Mouse (Mus musculus): ENCODE results near the gene Zfp235. TPM values are rescaled to one million over a fixed set of nuclear protein-coding genes. Genes with fewer than 3 reads are reported as not detected.

The Zfp235 gene
- total RNA-seq, 2 experiments from 2014 or later, result 4.6 to 6.0 TPM

DNA sequence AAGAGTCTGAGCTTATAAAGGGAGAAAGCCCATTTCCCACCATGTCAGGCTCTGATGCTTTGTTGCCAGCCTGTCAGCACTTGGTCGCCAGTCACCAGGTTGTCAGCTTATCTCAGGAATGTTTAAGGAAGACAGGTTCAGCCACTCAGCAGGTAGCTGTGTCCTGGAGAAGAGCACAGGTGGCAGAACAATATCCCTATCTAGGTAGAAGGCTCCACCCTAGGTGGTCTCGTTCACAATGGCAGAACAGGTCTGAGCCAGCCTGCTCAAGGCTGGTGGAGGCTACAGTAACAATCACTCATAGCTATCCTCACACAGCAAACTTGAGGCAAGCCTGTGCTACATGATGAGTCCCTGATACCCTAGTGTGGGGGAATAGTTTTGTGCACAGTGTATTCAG lies 57.4 kb downstream of the Zfp235 start:
- no peak for DNase-seq
- intact Hi-C loops (cut with DNase I), result no loop called here

Other genes with a start within 250 kb of the Zfp235 start
- gene Vmn1r178, start 242.2 kb upstream of the Zfp235 start, total RNA-seq (2021), result not detected
- not detected for gene Vmn1r179, start 207.2 kb upstream of the Zfp235 start, total RNA-seq (2021)
- not detected for gene Vmn1r180, start 183.5 kb upstream of the Zfp235 start, total RNA-seq (2021)
- gene Vmn1r181, start 159.6 kb upstream of the Zfp235 start, total RNA-seq (2021), result not detected
- gene V1rd19, start 132.5 kb upstream of the Zfp235 start, total RNA-seq (2021), result not detected
- not detected for gene Vmn1r183, start 80.9 kb upstream of the Zfp235 start, total RNA-seq (2021)
- 10 to 100 TPM in 1 of 2 experiments, 1 to 10 TPM in 1; 9.5 to 10.3 TPM for gene Zfp180, start 52.2 kb upstream of the Zfp235 start, total RNA-seq (2021)
- gene Zfp112, start 21.9 kb upstream of the Zfp235 start, total RNA-seq (2021), result 1 to 10 TPM; 3.1 to 3.8 TPM
- under 1 TPM; 0.12 to 0.19 TPM for gene Zfp114, start 40.9 kb downstream of the Zfp235 start, total RNA-seq (2021)
- gene Zfp111, start 77.3 kb downstream of the Zfp235 start, total RNA-seq (2021), result 1 to 10 TPM; 4.7 to 9.8 TPM
- 1 to 10 TPM; 1.3 to 2.1 TPM for gene Zfp109, start 103.4 kb downstream of the Zfp235 start, total RNA-seq (2021)
- 1 to 10 TPM; 1.4 to 1.7 TPM for gene Zfp108, start 120.6 kb downstream of the Zfp235 start, total RNA-seq (2021)
- 1 to 10 TPM; 3.5 to 5.0 TPM for gene Zfp93, start 136.3 kb downstream of the Zfp235 start, total RNA-seq (2021)
- gene Zfp61, start 167.1 kb downstream of the Zfp235 start, total RNA-seq (2021), result 1 to 10 TPM; 4.0 to 5.5 TPM
- gene Zfp94, start 182.5 kb downstream of the Zfp235 start, total RNA-seq (2021), result 1 to 10 TPM; 2.2 to 2.5 TPM
- under 1 TPM in 1 of 2 experiments, not detected in 1; 0.31 TPM for gene Tescl, start 199.8 kb downstream of the Zfp235 start, total RNA-seq (2021)
- not detected for gene Lypd5, start 215.0 kb downstream of the Zfp235 start, total RNA-seq (2021)
- 1 to 10 TPM; 1.2 to 2.2 TPM for gene Kcnn4, start 236.1 kb downstream of the Zfp235 start, total RNA-seq (2021)

Measured in heart, postnatal 10 days (tissue).